Mouse (Mus musculus) heart, postnatal 0 days (tissue): ENCODE data around the gene Tmem40.

Experiments used
- CTCF ChIP-seq: IDR thresholded peaks from 2 replicates; pipeline ENCODE4 v1.5.1; 2016; ENCODE audit warnings: antibody characterized with exemption, control low read depth, low read depth
- EP300 ChIP-seq: IDR thresholded peaks from 2 replicates; pipeline ENCODE4 v1.6.1; 2016; ENCODE audit warnings: antibody characterized with exemption, low read depth

GRCm38 (mm10) chr6:115684851-115685646, 77.2 kb downstream of the Tmem40 start:
- TF ChIP-seq CTCF (no peak), EP300 (no peak)
